Mouse (Mus musculus): Measurements from ENCODE around the gene Sipa1l1. TPM values are rescaled to one million over a fixed set of nuclear protein-coding genes. Genes with fewer than 3 reads are reported as not detected.

Gene Sipa1l1
- polyA plus RNA-seq, 1 experiment from 2014 or later: 14.3 TPM

DNA sequence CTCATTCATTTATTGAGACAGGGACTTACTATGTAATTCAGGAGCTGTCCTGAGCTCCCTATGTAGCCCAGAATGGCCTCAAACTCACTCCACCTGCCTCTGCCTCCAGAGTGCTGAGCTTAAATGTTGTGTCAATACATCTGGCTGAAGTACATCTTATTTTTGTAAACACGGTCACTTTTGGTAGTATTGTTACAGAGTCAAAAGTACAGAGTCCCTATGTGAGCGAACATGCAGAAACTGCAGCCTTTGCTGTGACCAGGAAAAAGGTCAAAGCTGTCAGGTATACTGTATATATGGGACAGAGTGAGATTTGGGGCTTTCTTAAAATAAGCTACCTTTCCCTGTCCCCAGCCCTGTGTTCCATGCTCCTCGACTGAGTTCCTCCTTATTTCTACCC lies 17.6 kb downstream of the Sipa1l1 start:
- peaks cover 7% of the 10 kb centered on the region; the same call in 1 of the 2 replicates for H3K4me1 ChIP-seq (replicated peaks)
- H3K27ac ChIP-seq: no peak overlapping the region
- no peak overlapping the region for H3K4me3 ChIP-seq (replicated peaks)
- H3K27me3 ChIP-seq: no peaks in the 10 kb centered on the region
- H3K9me3 ChIP-seq: peaks cover 8% of the 10 kb centered on the region; the same call in 1 of the 2 replicates
- peaks cover 7% of the 10 kb centered on the region for H3K36me3 ChIP-seq
- no peak for ATAC-seq
- no peak overlapping the region for H3K4me2 ChIP-seq (replicated peaks)
- H3K9ac ChIP-seq (replicated peaks): no peak overlapping the region
- WGBS: 81% methylated on average over 3 of the region's 3 CpGs

DNA sequence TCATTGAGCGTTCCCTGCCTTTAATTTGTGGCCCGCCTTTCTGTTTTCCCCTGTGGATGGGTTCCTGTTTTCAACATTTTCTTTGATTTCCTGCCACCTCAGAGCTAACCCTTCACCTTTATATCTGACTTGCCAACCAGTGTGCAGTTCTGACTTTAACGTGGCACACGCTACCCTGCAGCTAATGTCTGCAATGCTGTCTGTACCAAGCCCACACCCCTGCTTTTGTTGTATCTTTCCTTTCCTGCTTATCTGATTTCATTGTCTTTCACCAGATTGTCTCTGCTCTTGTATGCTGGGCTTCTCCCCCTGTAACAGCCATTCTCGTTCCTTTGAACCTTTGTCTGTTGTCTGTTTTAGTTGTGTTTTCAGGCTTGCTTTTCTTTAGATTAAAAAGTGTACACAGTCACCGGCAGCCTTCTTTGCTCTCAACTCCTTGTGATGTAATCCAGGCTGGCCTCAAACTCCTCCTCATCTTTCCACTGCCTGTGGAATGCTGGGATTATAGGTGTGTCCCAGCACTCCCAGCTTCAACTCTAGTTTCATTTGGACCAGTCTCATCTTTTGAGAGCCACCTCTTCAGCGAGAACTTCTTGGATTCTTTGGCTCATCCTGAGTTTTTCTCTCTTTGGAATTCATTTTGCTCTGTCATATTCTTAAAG lies 18.2 kb downstream of the Sipa1l1 start:
- no peak overlapping the region for H3K4me3 ChIP-seq (replicated peaks)

GRCm38 (mm10) chr12:82188321-82189075 lies 19.4 kb downstream of the Sipa1l1 start:
- WGBS: 53% methylated on average over 9 of the region's 9 CpGs
- H3K27ac ChIP-seq: no peak overlapping the region

More for the DNA sequence above, 18.2 kb downstream of the Sipa1l1 start:
- Histone ChIP-seq H3K4me2 (replicated peaks) (no peak overlapping the region), H3K9me3 (peaks cover 5% of the 10 kb centered on the region; the same call in 1 of the 2 replicates), H3K27ac (no peak overlapping the region), H3K27me3 (no peaks in the 10 kb centered on the region), H3K36me3 (peaks cover 2% of the 10 kb centered on the region), H3K4me1 (replicated peaks) (peaks cover 7% of the 10 kb centered on the region; the same call in 1 of the 2 replicates), H3K9ac (replicated peaks) (no peak overlapping the region)
- WGBS: 70% methylated on average over 7 of the region's 7 CpGs
- no peak for ATAC-seq

DNA sequence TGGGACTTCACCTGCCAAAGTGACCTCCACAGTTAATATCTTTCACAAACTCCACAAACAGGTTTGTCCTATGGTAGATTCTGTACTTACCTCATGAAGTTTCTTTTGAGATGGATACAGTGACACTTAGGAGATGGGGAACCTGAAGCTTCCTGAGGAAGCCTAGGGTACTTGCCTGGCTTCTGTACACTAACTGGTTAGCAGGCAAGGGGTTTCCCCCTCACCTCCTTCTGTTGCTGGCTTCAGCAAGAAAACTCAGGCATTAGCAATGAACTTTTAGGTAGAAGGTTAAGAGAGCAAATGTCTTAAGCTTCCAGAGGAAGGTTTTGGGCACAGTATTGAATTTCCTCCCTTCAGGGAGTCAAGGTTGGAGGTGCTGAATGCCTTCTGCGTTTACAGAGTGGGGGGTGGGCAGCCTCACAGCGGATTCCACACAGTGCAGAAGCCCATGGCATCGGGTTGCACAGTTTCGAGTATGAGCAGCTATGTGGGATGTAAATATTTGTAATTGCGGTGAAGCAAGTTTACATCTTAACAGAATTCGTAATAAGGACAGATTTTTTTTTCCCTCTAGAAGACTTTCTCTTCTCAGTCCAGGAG lies 20.1 kb downstream of the Sipa1l1 start:
- ATAC-seq: no peak
- H3K27ac ChIP-seq: no peak overlapping the region
- WGBS: 58% methylated on average over 6 of the region's 6 CpGs
- no peak overlapping the region for H3K4me2 ChIP-seq (replicated peaks)
- no peaks in the 10 kb centered on the region for H3K9me3 ChIP-seq
- no peaks in the 10 kb centered on the region for H3K36me3 ChIP-seq
- H3K9ac ChIP-seq (replicated peaks): no peak overlapping the region
- H3K27me3 ChIP-seq: no peaks in the 10 kb centered on the region
- no peak overlapping the region for H3K4me3 ChIP-seq (replicated peaks)
- peaks cover 7% of the 10 kb centered on the region; the same call in 1 of the 2 replicates for H3K4me1 ChIP-seq (replicated peaks)

More at GRCm38 (mm10) chr12:82188321-82189075, 19.4 kb downstream of the Sipa1l1 start:
- Histone ChIP-seq H3K27me3 (no peaks in the 10 kb centered on the region), H3K4me3 (replicated peaks) (no peak overlapping the region), H3K36me3 (no peaks in the 10 kb centered on the region), H3K9me3 (no peaks in the 10 kb centered on the region), H3K4me1 (replicated peaks) (peaks cover 7% of the 10 kb centered on the region; the same call in 1 of the 2 replicates), H3K4me2 (replicated peaks) (no peak overlapping the region), H3K9ac (replicated peaks) (no peak overlapping the region)
- ATAC-seq: no peak

DNA sequence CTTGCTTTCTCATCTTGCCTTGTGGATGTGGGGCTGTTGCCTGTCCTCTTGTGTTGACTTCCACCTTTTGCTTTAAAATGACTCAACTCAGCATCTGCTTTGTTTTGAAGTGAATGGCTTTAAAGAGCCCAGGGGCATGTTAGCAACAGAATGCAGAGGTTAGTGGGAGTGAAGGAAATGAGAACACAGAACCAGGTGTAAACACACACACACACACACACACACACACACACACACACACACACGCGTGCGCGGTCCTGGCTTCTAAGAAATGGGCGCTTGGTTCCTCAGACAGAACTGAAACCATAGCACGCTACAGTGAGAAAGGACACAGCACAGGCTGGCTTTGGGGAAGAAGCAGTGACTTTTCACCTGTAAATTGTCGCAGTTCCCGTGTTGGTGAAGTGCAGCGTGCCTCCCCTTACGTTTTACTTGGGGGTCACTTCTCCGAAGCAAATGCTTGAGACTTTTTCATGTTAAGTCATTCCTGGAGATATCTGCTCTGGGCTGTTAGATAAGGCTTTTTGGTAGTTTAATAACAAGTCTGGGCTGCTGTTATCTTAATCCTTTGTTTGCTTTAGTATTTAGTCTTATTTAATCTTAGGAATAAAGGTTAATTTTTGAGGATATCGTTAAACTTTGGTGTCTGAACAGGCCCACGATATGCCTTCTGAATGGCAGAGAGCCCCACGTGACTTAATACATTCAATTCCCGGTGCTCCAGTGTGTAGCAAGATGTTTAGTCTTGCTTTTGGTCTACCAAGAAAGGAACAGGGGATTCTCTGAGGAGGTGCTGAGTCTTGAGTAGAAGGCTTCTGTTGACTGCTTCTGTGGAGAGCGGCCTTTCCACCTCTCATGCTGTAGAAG lies 20.8 kb downstream of the Sipa1l1 start:
- Histone ChIP-seq H3K36me3 (no peaks in the 10 kb centered on the region), H3K27ac (no peak overlapping the region), H3K4me2 (replicated peaks) (no peak overlapping the region), H3K9ac (replicated peaks) (no peak overlapping the region), H3K9me3 (no peaks in the 10 kb centered on the region), H3K27me3 (no peaks in the 10 kb centered on the region), H3K4me3 (replicated peaks) (no peak overlapping the region), H3K4me1 (replicated peaks) (peaks cover 7% of the 10 kb centered on the region; the same call in 1 of the 2 replicates)
- no peak for ATAC-seq
- WGBS: 89% methylated on average over 16 of the region's 16 CpGs

- peaks cover 7% of the 10 kb centered on the region; the same call in 1 of the 2 replicates for H3K4me1 ChIP-seq (replicated peaks)
- H3K9me3 ChIP-seq: no peaks in the 10 kb centered on the region
- no peaks in the 10 kb centered on the region for H3K27me3 ChIP-seq
- WGBS: 94% methylated on average over 16 of the region's 16 CpGs
- no peaks in the 10 kb centered on the region for H3K36me3 ChIP-seq
- H3K4me2 ChIP-seq (replicated peaks): no peak overlapping the region
- H3K9ac ChIP-seq (replicated peaks): no peak overlapping the region
- no peak overlapping the region for H3K4me3 ChIP-seq (replicated peaks)
- no peak for ATAC-seq
- H3K27ac ChIP-seq: no peak overlapping the region
Observed at GRCm38 (mm10) chr12:82190582-82190965, 21.5 kb downstream of the Sipa1l1 start.

GRCm38 (mm10) chr12:82191686-82192085 lies 22.6 kb downstream of the Sipa1l1 start:
- ATAC-seq: no peak
- no peak overlapping the region for H3K4me2 ChIP-seq (replicated peaks)
- H3K4me1 ChIP-seq (replicated peaks): peaks cover 14% of the 10 kb centered on the region
- WGBS: 82% methylated on average over 5 of the region's 5 CpGs
- H3K27ac ChIP-seq: no peak overlapping the region
- H3K27me3 ChIP-seq: no peaks in the 10 kb centered on the region
- H3K4me3 ChIP-seq (replicated peaks): no peak overlapping the region
- H3K36me3 ChIP-seq: no peaks in the 10 kb centered on the region
- H3K9ac ChIP-seq (replicated peaks): no peak overlapping the region
- H3K9me3 ChIP-seq: no peaks in the 10 kb centered on the region

GRCm38 (mm10) chr12:82192641-82193054 lies 23.5 kb downstream of the Sipa1l1 start:
- no peak overlapping the region for H3K27ac ChIP-seq
- WGBS: 81% methylated on average over 4 of the region's 4 CpGs
- peaks cover 20% of the 10 kb centered on the region for H3K4me1 ChIP-seq (replicated peaks)
- no peak for ATAC-seq
- H3K36me3 ChIP-seq: no peaks in the 10 kb centered on the region
- no peak overlapping the region for H3K9ac ChIP-seq (replicated peaks)
- H3K9me3 ChIP-seq: no peaks in the 10 kb centered on the region
- no peak overlapping the region for H3K4me2 ChIP-seq (replicated peaks)
- H3K27me3 ChIP-seq: no peaks in the 10 kb centered on the region
- H3K4me3 ChIP-seq (replicated peaks): no peak overlapping the region

DNA sequence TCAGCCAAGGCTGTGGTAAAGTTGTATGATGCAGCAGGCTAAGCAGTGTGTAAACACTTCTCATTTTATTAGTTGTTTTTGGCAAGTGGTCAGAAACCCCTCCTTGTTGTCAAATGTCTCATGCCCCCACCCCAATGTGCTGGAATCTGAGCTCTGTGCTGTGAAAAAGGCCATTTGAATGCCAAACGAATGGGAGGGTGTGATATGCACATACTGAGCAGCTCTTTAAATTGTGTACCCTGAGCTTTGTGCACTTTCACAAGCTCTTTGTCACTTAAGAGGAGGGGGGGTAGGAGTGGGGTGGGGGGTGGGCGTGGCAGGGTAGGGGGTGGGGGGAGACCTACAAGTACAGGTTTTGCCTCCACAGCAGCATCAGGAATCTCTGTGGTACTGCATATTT lies 24.4 kb downstream of the Sipa1l1 start:
- H3K4me2 ChIP-seq (replicated peaks): no peak overlapping the region
- no peaks in the 10 kb centered on the region for H3K9me3 ChIP-seq
- H3K27ac ChIP-seq: no peak overlapping the region
- H3K4me1 ChIP-seq (replicated peaks): peaks cover 14% of the 10 kb centered on the region
- H3K9ac ChIP-seq (replicated peaks): no peak overlapping the region
- H3K4me3 ChIP-seq (replicated peaks): no peak overlapping the region
- WGBS: 74% methylated on average over 2 of the region's 2 CpGs
- H3K36me3 ChIP-seq: no peaks in the 10 kb centered on the region
- ATAC-seq: no peak
- H3K27me3 ChIP-seq: no peaks in the 10 kb centered on the region

DNA sequence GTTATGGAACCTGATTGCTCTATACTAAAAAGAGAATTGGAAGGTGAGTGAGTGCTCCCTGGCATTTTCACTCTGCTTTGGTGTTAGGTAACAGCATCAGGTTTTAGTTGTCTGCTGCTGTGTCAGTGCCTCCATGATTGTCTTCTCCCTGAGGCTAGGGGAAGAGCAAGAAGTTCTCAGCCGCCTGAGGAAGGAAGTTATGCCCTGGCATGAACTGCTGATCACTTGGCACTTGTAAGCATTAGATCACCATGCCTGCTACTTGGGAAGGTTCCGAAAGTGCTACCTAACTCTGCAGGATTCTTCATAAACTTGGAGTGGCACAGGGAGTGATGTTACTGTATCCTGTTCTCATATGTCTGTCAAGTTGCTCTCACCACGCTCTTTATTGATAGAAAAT lies 25.8 kb downstream of the Sipa1l1 start:
- no peak overlapping the region for H3K27ac ChIP-seq
- no peak overlapping the region for H3K9ac ChIP-seq (replicated peaks)
- no peak overlapping the region for H3K4me3 ChIP-seq (replicated peaks)
- no peak for ATAC-seq
- H3K36me3 ChIP-seq: no peaks in the 10 kb centered on the region
- WGBS: 86% methylated on average over 3 of the region's 3 CpGs
- peaks cover 13% of the 10 kb centered on the region for H3K4me1 ChIP-seq (replicated peaks)
- H3K27me3 ChIP-seq: no peaks in the 10 kb centered on the region
- H3K4me2 ChIP-seq (replicated peaks): no peak overlapping the region
- no peaks in the 10 kb centered on the region for H3K9me3 ChIP-seq

GRCm38 (mm10) chr12:82196213-82196612 lies 27.1 kb downstream of the Sipa1l1 start:
- peaks cover 13% of the 10 kb centered on the region for H3K4me1 ChIP-seq (replicated peaks)
- 80% methylated on average over 2 of the region's 2 CpGs for WGBS
- H3K27ac ChIP-seq: no peak overlapping the region
- H3K4me3 ChIP-seq (replicated peaks): no peak overlapping the region
- no peak overlapping the region for H3K9ac ChIP-seq (replicated peaks)
- no peak overlapping the region for H3K4me2 ChIP-seq (replicated peaks)
- H3K9me3 ChIP-seq: no peaks in the 10 kb centered on the region
- no peaks in the 10 kb centered on the region for H3K27me3 ChIP-seq
- no peak for ATAC-seq
- H3K36me3 ChIP-seq: no peaks in the 10 kb centered on the region
